Mouse (Mus musculus): ENCODE results near the gene Olfr951. TPM values are rescaled to one million over a fixed set of nuclear protein-coding genes. Genes with fewer than 3 reads are reported as not detected.

Gene Olfr951
- not detected in 2 replicates for total RNA-seq (2014; rRNA removed)
- not detected in 2 replicates for polyA plus RNA-seq (2015; fragmentation: Nextera tagmentation; extraction: Ambion mirVana)

DNA sequence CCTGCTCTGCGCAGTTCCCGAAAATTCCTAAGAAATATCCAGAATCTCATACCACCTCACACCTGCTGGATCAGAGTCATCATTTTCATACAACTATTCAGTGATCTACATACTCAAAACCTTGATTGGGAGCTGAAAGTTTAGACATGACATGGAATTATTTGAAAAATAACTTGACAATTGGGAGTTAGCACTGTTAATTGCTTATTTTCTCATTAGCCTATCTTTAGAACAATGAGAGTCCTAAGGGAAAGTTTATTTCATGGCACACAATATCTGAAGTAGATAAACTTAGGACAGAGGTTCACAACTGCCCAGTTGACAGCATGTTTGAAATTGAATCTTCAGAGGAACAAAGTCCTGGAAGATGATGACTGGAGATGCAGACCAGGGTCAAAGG is at the start of gene Olfr951:
Olfr951 (plus strand) TSS at position 301 of the 400 bp plus-strand sequence.
- H3K4me2 ChIP-seq (ENCODE audit: low read depth, low read length), result no peak within 1 kb of the TSS
- no peaks in the 10 kb centered on the region for H3K36me3 ChIP-seq (ENCODE audit: insufficient read depth, low read length)
- no peak within 1 kb of the TSS for H3K27ac ChIP-seq
- H3K27me3 ChIP-seq (ENCODE audit: insufficient read depth, low read length), result no peaks in the 10 kb centered on the region
- no peaks in the 10 kb centered on the region for H3K9me3 ChIP-seq (ENCODE audit: low read length)
- WGBS, result 96% methylated on average over 2 of the region's 2 CpGs
- ATAC-seq (no peak), DNase-seq (ENCODE audit: low spot score) (no peak)
- no peak within 1 kb of the TSS for H3K4me3 ChIP-seq (ENCODE audit: low read length)
- no peak for TF ChIP-seq CTCF (IDR thresholded peaks at IDR 0.05; ENCODE audit: low read depth)
- no peak within 1 kb of the TSS for H3K9ac ChIP-seq (replicated peaks; ENCODE audit: low read length)
- no peaks in the 10 kb centered on the region for H3K4me1 ChIP-seq (ENCODE audit: insufficient read depth, low read length)

- DNase-seq (ENCODE audit: low spot score), result no peak
- ATAC-seq, result no peak
- Histone ChIP-seq H3K27ac (no peak within 1 kb of the TSS), H3K27me3 (ENCODE audit: insufficient read depth, low read length) (no peaks in the 10 kb centered on the region), H3K4me2 (ENCODE audit: low read depth, low read length) (no peak within 1 kb of the TSS), H3K9ac (replicated peaks; ENCODE audit: low read length) (no peak within 1 kb of the TSS), H3K36me3 (ENCODE audit: insufficient read depth, low read length) (no peaks in the 10 kb centered on the region), H3K4me3 (ENCODE audit: low read length) (no peak within 1 kb of the TSS), H3K9me3 (ENCODE audit: low read length) (no peaks in the 10 kb centered on the region), H3K4me1 (ENCODE audit: insufficient read depth, low read length) (no peaks in the 10 kb centered on the region)
- TF ChIP-seq CTCF (IDR thresholded peaks at IDR 0.05; ENCODE audit: low read depth), result no peak
Observed at GRCm38 (mm10) chr9:39427048-39427447, 39.8 kb downstream of the Olfr951 start, which contains the start of gene Olfr952. Olfr952 (minus strand) TSS chr9:39427148.

Other genes with a start within 250 kb of the Olfr951 start
- not detected in 2 replicates for gene Olfr943, start 221.1 kb upstream of the Olfr951 start, total RNA-seq (2014; rRNA removed)
- not detected in 2 replicates for gene Olfr943, start 221.1 kb upstream of the Olfr951 start, polyA plus RNA-seq (2015; fragmentation: Nextera tagmentation; extraction: Ambion mirVana)
- not detected in 2 replicates for gene Olfr944, start 185.5 kb upstream of the Olfr951 start, total RNA-seq (2014; rRNA removed)
- not detected in 2 replicates for gene Olfr944, start 185.5 kb upstream of the Olfr951 start, polyA plus RNA-seq (2015; fragmentation: Nextera tagmentation; extraction: Ambion mirVana)
- gene Olfr1537, start 137.4 kb upstream of the Olfr951 start, total RNA-seq (2014; rRNA removed), result not detected in 2 replicates
- not detected in 2 replicates for gene Olfr1537, start 137.4 kb upstream of the Olfr951 start, polyA plus RNA-seq (2015; fragmentation: Nextera tagmentation; extraction: Ambion mirVana)
- gene Olfr945, start 110.6 kb upstream of the Olfr951 start, total RNA-seq (2014; rRNA removed), result not detected in 2 replicates
- gene Olfr945, start 110.6 kb upstream of the Olfr951 start, polyA plus RNA-seq (2015; fragmentation: Nextera tagmentation; extraction: Ambion mirVana), result not detected in 2 replicates
- gene Olfr948, start 61.4 kb upstream of the Olfr951 start, total RNA-seq (2014; rRNA removed), result not detected in 2 replicates
- gene Olfr948, start 61.4 kb upstream of the Olfr951 start, polyA plus RNA-seq (2015; fragmentation: Nextera tagmentation; extraction: Ambion mirVana), result not detected in 2 replicates
- gene Olfr952, start 39.7 kb downstream of the Olfr951 start, total RNA-seq (2014; rRNA removed), result not detected in 2 replicates
- gene Olfr952, start 39.7 kb downstream of the Olfr951 start, polyA plus RNA-seq (2015; fragmentation: Nextera tagmentation; extraction: Ambion mirVana), result not detected in 2 replicates
- gene Olfr954, start 69.3 kb downstream of the Olfr951 start, total RNA-seq (2014; rRNA removed), result not detected in 2 replicates
- gene Olfr954, start 69.3 kb downstream of the Olfr951 start, polyA plus RNA-seq (2015; fragmentation: Nextera tagmentation; extraction: Ambion mirVana), result not detected in 2 replicates
- not detected in 2 replicates for gene Olfr955, start 84.5 kb downstream of the Olfr951 start, total RNA-seq (2014; rRNA removed)
- gene Olfr955, start 84.5 kb downstream of the Olfr951 start, polyA plus RNA-seq (2015; fragmentation: Nextera tagmentation; extraction: Ambion mirVana), result not detected in 2 replicates
- gene Olfr44, start 106.6 kb downstream of the Olfr951 start, total RNA-seq (2014; rRNA removed), result not detected in 2 replicates
- not detected in 2 replicates for gene Olfr44, start 106.6 kb downstream of the Olfr951 start, polyA plus RNA-seq (2015; fragmentation: Nextera tagmentation; extraction: Ambion mirVana)
- gene Olfr957, start 128.4 kb downstream of the Olfr951 start, total RNA-seq (2014; rRNA removed), result not detected in 2 replicates
- not detected in 2 replicates for gene Olfr957, start 128.4 kb downstream of the Olfr951 start, polyA plus RNA-seq (2015; fragmentation: Nextera tagmentation; extraction: Ambion mirVana)
- gene Olfr958, start 166.6 kb downstream of the Olfr951 start, total RNA-seq (2014; rRNA removed), result not detected in 2 replicates
- gene Olfr958, start 166.6 kb downstream of the Olfr951 start, polyA plus RNA-seq (2015; fragmentation: Nextera tagmentation; extraction: Ambion mirVana), result not detected in 2 replicates
- 3.6 TPM in 1 of 2 replicates, not detected in the other for gene Olfr959, start 188.2 kb downstream of the Olfr951 start, total RNA-seq (2014; rRNA removed)
- not detected in 2 replicates for gene Olfr959, start 188.2 kb downstream of the Olfr951 start, polyA plus RNA-seq (2015; fragmentation: Nextera tagmentation; extraction: Ambion mirVana)
- gene AW551984, start 217.0 kb downstream of the Olfr951 start, total RNA-seq (2014; rRNA removed), result 234 and 241 TPM in 2 replicates
- gene AW551984, start 217.0 kb downstream of the Olfr951 start, polyA plus RNA-seq (2015; fragmentation: Nextera tagmentation; extraction: Ambion mirVana), result 170 and 185 TPM in 2 replicates
- gene Olfr148, start 223.2 kb downstream of the Olfr951 start, total RNA-seq (2014; rRNA removed), result not detected in 2 replicates
- not detected in 2 replicates for gene Olfr148, start 223.2 kb downstream of the Olfr951 start, polyA plus RNA-seq (2015; fragmentation: Nextera tagmentation; extraction: Ambion mirVana)
- not detected in 2 replicates for gene Olfr960, start 234.0 kb downstream of the Olfr951 start, total RNA-seq (2014; rRNA removed)
- not detected in 2 replicates for gene Olfr960, start 234.0 kb downstream of the Olfr951 start, polyA plus RNA-seq (2015; fragmentation: Nextera tagmentation; extraction: Ambion mirVana)

Measured in hindbrain, postnatal 0 days (tissue).